Mouse (Mus musculus): Measurements from ENCODE around the gene Brd3.

DNA sequence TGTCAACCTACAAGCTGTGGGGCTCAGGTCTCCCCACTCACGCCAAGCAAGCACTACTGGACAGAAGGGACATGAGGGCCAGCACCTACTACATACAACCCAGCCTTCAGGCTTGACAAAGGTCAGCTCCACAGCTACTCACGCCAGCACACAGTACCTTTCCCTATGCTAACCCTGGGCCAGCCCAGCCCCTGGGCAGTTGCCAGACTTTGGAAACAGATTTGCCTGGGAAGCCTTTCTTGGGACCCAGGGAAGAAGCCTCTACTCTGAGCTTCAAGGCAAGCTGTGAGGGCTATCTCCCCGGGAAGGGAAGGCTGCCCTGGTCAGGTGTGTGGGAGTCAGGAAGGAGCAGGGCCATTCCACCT is 37.5 kb downstream of the Brd3 start:
- TF ChIP-seq CTCF (IDR thresholded peaks at IDR 0.05; ENCODE audit: borderline replicate concordance, insufficient read depth, low read depth, low read length) (no peak), POLR2A (IDR thresholded peaks at IDR 0.05; ENCODE audit: borderline replicate concordance, insufficient read depth, low read length) (no peak)
